Comparison of ENCODE assay signal across 23 mouse cellular contexts in genomic region chr5:135693281-135693853, GRCm38 (mm10). TPM values are rescaled to one million over a fixed set of nuclear protein-coding genes. Genes with fewer than 3 reads are reported as not detected.
DNase-seq lines count a peak whose midpoint lies in the region; ATAC-seq and TF ChIP-seq lines count a peak whose summit lies in the region.
"Had no signal": no experiment of that assay in that cellular context is flagged by ENCODE, and none has a peak within 500 bp of the region (broad histone marks: within the 10 kb centered on the region; RNA-seq: fewer than 3 reads in every experiment).

No protein-coding gene starts in this region.

- 58% methylated on average over 5 of the region's 5 CpGs for WGBS in kidney, adult 2 months
- 89% methylated on average over 5 of the region's 5 CpGs for WGBS in kidney, embryonic 15.5 days

- H3K36me3 ChIP-seq in kidney, adult 2 months (ENCODE audit: control insufficient read depth, insufficient read depth, low read length) = no peaks in the 10 kb centered on the region
- 0 out of 2 replicates have a peak, but pooled peaks cover under 1% of the 10 kb centered on the region for H3K36me3 ChIP-seq in kidney, embryonic 15.5 days
- H3K36me3 ChIP-seq: heart, embryonic 15.5 days; hindbrain, embryonic 15.5 days had no signal

- no peaks in the 10 kb centered on the region for H3K27me3 ChIP-seq in kidney, adult 2 months (replicated peaks; ENCODE audit: control insufficient read depth, insufficient read depth, low read length)
- H3K27me3 ChIP-seq in kidney, embryonic 15.5 days = no peaks in the 10 kb centered on the region
- H3K27me3 ChIP-seq: heart, embryonic 15.5 days; hindbrain, embryonic 15.5 days; liver, embryonic 13.5 days; Patski had no signal

- H3K4me1 ChIP-seq in kidney, adult 2 months (ENCODE audit: control insufficient read depth, insufficient read depth, low read length) = peaks cover 27% of the 10 kb centered on the region; the same call in 1 of the 2 replicates
- H3K4me1 ChIP-seq in kidney, embryonic 15.5 days = peaks cover 26% of the 10 kb centered on the region

- H3K9me3 ChIP-seq in kidney, embryonic 15.5 days (replicated peaks) = no peaks in the 10 kb centered on the region
- H3K9me3 ChIP-seq: embryonic facial prominence, embryonic 10.5 days; heart, embryonic 15.5 days; hindbrain, embryonic 15.5 days; limb, embryonic 10.5 days; liver, embryonic 13.5 days; midbrain, embryonic 10.5 days had no signal

- no peak overlapping the region for H3K4me3 ChIP-seq in kidney, adult 2 months (ENCODE audit: insufficient read depth, low read depth, low read length)
- H3K4me3 ChIP-seq in kidney, embryonic 15.5 days (replicated peaks) = no peak overlapping the region
- H3K4me3 ChIP-seq: embryonic facial prominence, embryonic 10.5 days; heart, embryonic 15.5 days; hindbrain, embryonic 15.5 days; limb, embryonic 10.5 days; liver, embryonic 13.5 days; midbrain, embryonic 10.5 days had no signal

- H3K4me2 ChIP-seq in kidney, embryonic 15.5 days = no peak overlapping the region
- H3K4me2 ChIP-seq: heart, embryonic 15.5 days; hindbrain, embryonic 15.5 days; liver, embryonic 13.5 days had no signal

- H3K9ac ChIP-seq in kidney, embryonic 15.5 days = no peak overlapping the region
- H3K9ac ChIP-seq: heart, embryonic 15.5 days; hindbrain, embryonic 15.5 days; liver, embryonic 13.5 days had no signal

- no peak for TF ChIP-seq CTCF in kidney, adult 2 months (conservative IDR thresholded peaks at IDR 0.05; ENCODE audit: insufficient read depth, insufficient read length, low read depth, low read length)

- no peak for ATAC-seq in kidney, embryonic 15.5 days (replicated peaks; ENCODE audit: low FRiP score)
- ATAC-seq: CD4-positive, CD25-positive, alpha-beta regulatory T cell, adult 4 months; intestine, embryonic 16.5 days; Patski had no signal

- TF ChIP-seq POLR2A in kidney, adult 2 months (IDR thresholded peaks at IDR 0.05; ENCODE audit: low read depth, low read length) = no peak

- peak; percentile 94 for DNase-seq in kidney, adult 2 months
- peak; percentile 54 for DNase-seq in adrenal gland, postnatal 25 days
- DNase-seq in kidney, adult 9 months = peak; percentile 94
- DNase-seq in lung, postnatal 14 days = peak; percentile 43
- DNase-seq in cerebellum, adult 18-20 months = no peak
- DNase-seq in ovary, adult 18-20 months (ENCODE audit: low spot score) = no peak
- no peak for DNase-seq in left cerebral cortex, adult 11 months (ENCODE audit: low spot score)
- DNase-seq: cerebellum, adult 11-12 months; cerebellum, postnatal 36 days; heart, adult 18-20 months; heart, postnatal 4 days; liver, embryonic 13.5 days; thymus, adult 2 months had no signal

- no peak overlapping the region for H3K27ac ChIP-seq in kidney, adult 2 months (ENCODE audit: insufficient read depth, low read depth, low read length)
- H3K27ac ChIP-seq in kidney, embryonic 15.5 days = no peak overlapping the region
- H3K27ac ChIP-seq: embryonic facial prominence, embryonic 10.5 days; heart, embryonic 15.5 days; hindbrain, embryonic 15.5 days; limb, embryonic 10.5 days; liver, embryonic 13.5 days; macrophage; midbrain, embryonic 10.5 days had no signal

RNA-seq across cellular contexts. Expression of gene Por, which starts 23.5 kb away (rescaled TPM):
- polyA plus RNA-seq in kidney, adult 2 months (2012; rRNA removed) = 361 and 405 TPM in 2 replicates
- polyA plus RNA-seq in kidney, embryonic 15.5 days (2015; fragmentation: Nextera tagmentation; extraction: Ambion mirVana) = 78.2 and 89.0 TPM in 2 replicates
- total RNA-seq in adrenal gland, postnatal 25 days (2021) = 258 and 276 TPM in 2 replicates

RNA-seq across cellular contexts. Expression of gene Tmem120a, which starts 50.9 kb away (rescaled TPM):
- 91.3 and 96.7 TPM in 2 replicates for polyA plus RNA-seq in kidney, adult 2 months (2012; rRNA removed)
- polyA plus RNA-seq in kidney, embryonic 15.5 days (2015; fragmentation: Nextera tagmentation; extraction: Ambion mirVana) = 64.2 and 68.1 TPM in 2 replicates
- total RNA-seq in adrenal gland, postnatal 25 days (2021) = 36.7 and 37.8 TPM in 2 replicates

Comparison
In these comparisons a context has a peak if more than half of its experiments do, and no peak if none do; other contexts are left out.
1. DNase-seq: peak in kidney, adult 2 months (single experiment), adrenal gland, postnatal 25 days (single experiment), kidney, adult 9 months (single experiment) and lung, postnatal 14 days (single experiment); none in cerebellum, adult 18-20 months (0 of 2), ovary, adult 18-20 months (single experiment) and left cerebral cortex, adult 11 months (single experiment).